Mouse (Mus musculus): ENCODE data around the gene Bicd2. TPM values are rescaled to one million over a fixed set of nuclear protein-coding genes. Genes with fewer than 3 reads are reported as not detected.
A peak's percentile ranks its signal among the peaks of the same experiment; 100 is the strongest.

The Bicd2 gene
- total RNA-seq, 2 experiments from 2014 or later, result 20.5 to 21.2 TPM

- DNase-seq, result no peak
- intact Hi-C loops (cut with DNase I; ENCODE audit: low total_unique reads), result no loop called here
Measured at GRCm38 (mm10) chr13:49322169-49322568, 19.2 kb upstream of the Bicd2 start.

GRCm38 (mm10) chr13:49322739-49323138 lies 18.6 kb upstream of the Bicd2 start:
- intact Hi-C loops (cut with DNase I; ENCODE audit: low total_unique reads), result no loop called here
- DNase-seq, result no peak

DNA sequence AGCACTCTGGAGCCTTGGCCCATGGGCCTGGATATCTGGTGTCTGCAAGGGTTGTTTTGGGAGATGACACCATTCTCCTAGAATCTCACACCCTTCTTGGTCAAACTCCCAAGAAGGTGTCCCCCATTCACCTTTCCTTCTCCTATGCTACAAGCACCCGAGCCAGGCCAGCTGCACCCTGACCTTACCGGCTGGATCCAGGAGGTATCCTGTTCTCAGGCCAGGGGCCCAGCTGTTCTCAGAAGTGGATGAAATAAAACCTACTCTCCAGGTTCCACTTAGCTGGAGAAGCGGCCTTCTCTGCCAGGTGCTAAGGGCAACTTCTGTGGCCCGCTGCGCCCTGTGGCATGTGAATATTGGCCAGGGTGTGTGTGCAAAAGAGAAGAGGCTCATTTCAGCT lies 16.5 kb upstream of the Bicd2 start:
- intact Hi-C loops (cut with DNase I; ENCODE audit: low total_unique reads), result no loop called here
- peak; percentile 80 for DNase-seq

DNA sequence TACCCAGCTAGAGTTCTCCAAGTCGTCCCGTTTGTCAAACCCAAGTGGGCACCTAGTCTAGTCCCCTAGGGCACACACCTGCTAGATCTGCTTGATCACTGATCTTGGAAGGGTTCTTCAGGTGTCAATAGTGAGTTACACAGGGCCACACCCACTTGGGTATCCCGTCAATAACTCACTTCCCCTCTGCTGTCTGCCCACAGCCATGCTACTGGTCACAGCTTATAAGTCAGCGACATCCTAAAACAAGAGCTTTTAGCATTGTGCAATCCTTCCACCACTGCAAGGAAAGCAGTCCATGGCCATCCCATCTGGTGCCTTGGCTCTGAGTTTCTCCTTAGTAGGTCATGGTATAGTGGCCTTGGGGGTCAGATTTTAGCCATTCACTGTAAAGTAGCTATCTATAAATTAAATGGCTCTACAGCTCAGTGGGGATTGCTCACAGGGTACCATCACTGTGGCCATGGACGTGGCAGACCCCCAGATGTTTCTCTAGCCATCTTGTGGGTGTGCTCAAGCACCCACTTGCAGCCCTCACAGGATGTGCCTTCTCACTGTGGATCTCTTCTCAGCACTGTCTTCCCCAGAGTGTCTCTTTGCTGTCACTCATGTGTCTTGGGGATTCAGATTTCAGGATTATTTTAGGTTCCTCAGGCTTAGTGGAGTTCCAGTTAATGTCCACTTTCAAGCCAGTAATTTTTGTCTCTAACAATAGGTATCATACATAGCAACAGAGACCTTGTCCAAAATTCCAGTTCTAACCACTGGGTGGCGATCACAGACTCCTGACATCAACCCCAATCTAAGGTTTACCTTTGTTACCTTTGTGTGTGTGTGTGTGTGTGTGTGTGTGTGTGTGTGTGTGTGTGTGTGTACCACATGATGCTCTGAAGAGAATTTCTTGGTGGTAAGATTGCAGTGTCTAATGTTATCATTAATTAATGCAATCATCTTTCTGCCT lies 14.9 kb upstream of the Bicd2 start:
- intact Hi-C loops (cut with DNase I; ENCODE audit: low total_unique reads), result no loop called here

GRCm38 (mm10) chr13:49328101-49328500 lies 13.3 kb upstream of the Bicd2 start:
- no peak for DNase-seq
- intact Hi-C loops (cut with DNase I; ENCODE audit: low total_unique reads), result no loop called here

More for the DNA sequence above, 14.9 kb upstream of the Bicd2 start:
- DNase-seq, result no peak

- intact Hi-C loops (cut with DNase I; ENCODE audit: low total_unique reads), result no loop called here
- no peak for DNase-seq
Measured at GRCm38 (mm10) chr13:49333250-49333649, 8.1 kb upstream of the Bicd2 start.

- intact Hi-C loops (cut with DNase I; ENCODE audit: low total_unique reads), result loop anchor here (5.0 kb wide), 1 partner anchor 42 kb away; no protein-coding TSS in a partner anchor
Measured at GRCm38 (mm10) chr13:49335077-49335982, 6.1 kb upstream of the Bicd2 start.

GRCm38 (mm10) chr13:49338893-49339546 lies 2.4 kb upstream of the Bicd2 start:
- DNase-seq, result peak; percentile 38
- intact Hi-C loops (cut with DNase I; ENCODE audit: low total_unique reads), result loop anchor here (5.0 kb wide), 1 partner anchor 38 kb away; no protein-coding TSS in a partner anchor

More at GRCm38 (mm10) chr13:49335077-49335982, 6.1 kb upstream of the Bicd2 start:
- no peak for DNase-seq

DNA sequence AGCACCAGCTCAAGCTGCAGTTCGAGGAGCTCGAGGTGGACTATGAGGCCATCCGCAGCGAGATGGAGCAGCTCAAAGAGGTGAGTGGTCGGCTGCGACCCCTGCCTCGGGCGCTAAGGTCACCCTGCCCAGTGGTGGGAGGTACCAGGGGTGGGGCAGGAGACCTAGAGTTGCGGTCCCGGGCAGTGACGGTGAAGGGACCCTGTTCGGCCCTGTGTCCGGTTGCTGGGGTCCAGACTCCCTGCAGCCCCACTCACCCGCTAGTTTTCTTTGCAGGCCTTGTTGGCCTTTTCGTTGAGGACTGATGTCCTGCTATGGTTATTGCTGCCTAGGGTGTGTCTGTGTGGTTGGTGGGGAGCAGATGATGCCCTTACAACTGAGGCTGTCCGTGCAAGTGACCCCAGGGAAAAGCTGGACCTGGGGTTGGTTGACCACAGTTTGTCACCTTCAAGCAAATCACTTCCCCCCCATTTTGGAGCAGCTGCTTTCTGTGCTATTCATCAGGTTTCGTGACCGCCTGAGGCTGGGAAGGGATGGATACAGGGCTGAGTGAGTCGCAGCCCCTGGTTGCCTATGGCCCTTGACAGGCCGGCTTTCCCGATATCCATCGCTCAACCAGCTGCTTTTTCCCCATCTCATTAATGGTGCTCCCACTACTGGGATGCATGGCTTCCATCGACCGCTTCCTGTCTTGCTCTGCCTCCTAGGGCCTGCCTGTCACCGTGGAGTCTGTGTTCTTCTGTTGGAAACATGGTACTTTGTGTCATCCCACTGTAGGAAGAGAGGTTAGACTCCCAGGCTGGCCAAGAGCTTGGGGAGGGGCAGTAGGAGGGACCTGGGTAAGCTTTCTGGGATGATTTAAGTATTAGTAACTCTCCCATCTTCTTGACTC lies 692 bp downstream of the Bicd2 start:
- DNase-seq, result no peak
- intact Hi-C loops (cut with DNase I; ENCODE audit: low total_unique reads), result no loop called here

- intact Hi-C loops (cut with DNase I; ENCODE audit: low total_unique reads), result no loop called here
- DNase-seq, result no peak
Measured at GRCm38 (mm10) chr13:49342723-49343100, 1.3 kb downstream of the Bicd2 start.

DNA sequence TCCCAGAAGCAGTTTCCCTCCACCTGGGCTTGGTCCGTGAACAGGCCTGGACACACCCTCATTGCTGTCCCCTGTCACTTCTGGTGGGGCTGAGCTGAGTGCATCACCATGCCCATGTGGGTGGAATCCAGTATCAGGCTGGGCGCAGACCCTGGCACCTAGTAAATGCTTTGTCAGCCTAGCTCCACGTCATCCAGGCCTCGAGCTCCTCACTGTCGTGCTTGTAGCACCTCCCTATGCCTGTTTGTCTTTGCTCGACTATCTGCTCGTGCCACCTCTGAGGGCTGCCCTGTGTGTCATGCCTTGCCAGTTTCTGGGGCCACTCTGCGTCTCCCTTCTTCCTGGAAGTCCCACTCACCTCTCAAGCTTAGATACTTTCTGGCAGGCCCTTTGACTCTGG lies 3.2 kb downstream of the Bicd2 start:
- intact Hi-C loops (cut with DNase I; ENCODE audit: low total_unique reads), result no loop called here
- no peak for DNase-seq

GRCm38 (mm10) chr13:49345476-49345875 lies 4.1 kb downstream of the Bicd2 start:
- DNase-seq, result peak; percentile 82
- intact Hi-C loops (cut with DNase I; ENCODE audit: low total_unique reads), result no loop called here

- no peak for DNase-seq
- intact Hi-C loops (cut with DNase I; ENCODE audit: low total_unique reads), result no loop called here
Measured at GRCm38 (mm10) chr13:49348522-49348921, 7.1 kb downstream of the Bicd2 start.

DNA sequence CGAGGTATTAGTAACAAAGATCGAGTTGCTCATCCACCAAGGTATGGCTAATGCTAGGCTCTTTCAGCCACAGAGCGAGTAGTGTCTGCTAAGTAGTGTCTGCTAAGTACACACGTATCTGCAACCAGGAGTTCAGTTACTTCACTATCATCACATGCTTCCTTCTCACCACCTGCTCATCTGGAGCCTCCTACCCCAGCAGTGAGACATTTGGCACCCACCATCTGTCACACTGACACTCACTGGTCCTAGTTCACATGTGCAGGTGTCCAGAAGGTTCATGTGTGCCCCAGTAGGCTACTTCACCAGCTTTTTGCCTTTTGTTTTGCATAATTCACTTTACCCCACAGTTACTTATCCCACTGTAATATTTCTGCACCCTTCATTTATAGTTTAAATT lies 8.0 kb downstream of the Bicd2 start:
- DNase-seq, result no peak
- intact Hi-C loops (cut with DNase I; ENCODE audit: low total_unique reads), result no loop called here

DNA sequence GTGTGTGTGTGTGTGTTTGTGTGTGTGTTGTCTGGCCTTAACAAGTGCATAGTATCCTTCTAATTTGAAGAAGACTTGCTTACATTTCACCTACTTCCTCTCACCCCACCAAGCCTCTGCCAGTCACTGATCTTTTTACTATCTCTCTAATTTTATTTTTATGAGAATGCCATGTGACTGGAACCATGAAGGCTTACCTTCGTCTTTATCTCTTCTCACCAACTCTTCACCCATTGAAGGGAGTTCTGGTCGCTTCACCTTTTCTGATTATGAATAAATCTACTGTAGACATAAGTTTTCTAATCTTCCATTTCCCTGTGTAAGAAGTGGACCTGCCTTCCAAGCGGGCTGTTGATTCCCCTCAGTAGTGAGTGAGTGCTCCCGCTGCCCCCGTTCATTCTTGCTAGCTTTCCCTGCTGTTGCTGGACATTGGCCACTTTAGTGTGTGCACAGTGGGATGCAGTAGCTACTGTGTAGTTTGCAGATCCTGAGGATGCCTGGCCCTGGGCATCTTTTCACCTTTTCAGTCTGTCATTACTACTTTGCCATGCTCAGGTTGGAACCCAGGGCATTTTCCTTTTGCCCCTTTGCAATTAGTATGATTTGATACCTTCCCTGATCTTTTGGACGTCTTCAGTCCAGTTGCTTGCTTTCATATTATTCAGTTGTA lies 8.6 kb downstream of the Bicd2 start:
- intact Hi-C loops (cut with DNase I; ENCODE audit: low total_unique reads), result no loop called here
- no peak for DNase-seq

DNA sequence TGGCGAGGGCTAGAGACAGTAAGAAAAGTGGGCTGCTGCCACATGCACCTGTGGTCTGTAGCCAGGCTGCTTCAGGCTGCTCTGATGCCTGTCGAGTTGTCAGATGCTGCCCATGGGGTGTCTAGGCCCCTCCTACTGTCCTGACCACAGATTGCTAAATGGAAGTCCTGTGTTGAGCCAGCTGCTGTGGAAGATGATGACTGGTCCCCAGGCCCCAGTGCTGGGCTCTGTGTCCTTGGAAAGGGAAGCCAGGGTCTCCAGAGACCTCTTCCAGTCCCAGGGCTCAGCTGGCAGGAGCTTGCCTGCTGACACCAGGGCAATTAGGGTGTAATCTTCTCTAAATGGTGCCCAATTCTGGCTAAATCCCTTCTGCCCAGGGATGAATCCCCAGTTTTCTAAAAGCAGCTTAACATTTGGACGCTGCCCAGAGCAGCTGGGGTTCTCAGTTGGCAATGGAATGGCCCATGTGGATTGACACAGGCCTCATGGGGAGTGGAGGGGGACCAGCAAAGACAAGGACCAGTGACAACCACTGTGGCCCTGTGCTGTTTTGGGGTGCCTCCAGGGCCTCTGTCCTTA lies 11.3 kb downstream of the Bicd2 start:
- intact Hi-C loops (cut with DNase I; ENCODE audit: low total_unique reads), result no loop called here
- peak; percentile 58 for DNase-seq

DNA sequence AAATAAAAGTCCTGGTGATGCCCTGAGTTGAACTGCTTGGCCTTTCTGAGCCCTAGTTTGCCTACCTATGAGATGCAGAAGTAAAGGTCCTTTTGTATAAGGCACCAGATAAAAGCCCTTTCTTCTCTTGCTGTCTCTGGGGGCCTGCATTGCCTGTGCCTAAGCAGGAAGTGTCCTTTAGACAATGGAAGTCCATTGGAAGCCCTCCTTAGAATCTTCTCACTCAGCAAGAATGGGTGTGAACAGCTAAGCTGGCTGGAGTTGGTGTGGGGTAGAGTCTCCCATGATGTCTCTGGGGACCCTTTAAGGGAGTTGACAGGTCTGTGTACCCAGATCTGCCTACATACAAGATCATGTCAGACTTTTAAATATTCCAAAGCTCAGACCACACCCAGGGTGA lies 12.0 kb downstream of the Bicd2 start:
- no peak for DNase-seq
- intact Hi-C loops (cut with DNase I; ENCODE audit: low total_unique reads), result no loop called here

DNA sequence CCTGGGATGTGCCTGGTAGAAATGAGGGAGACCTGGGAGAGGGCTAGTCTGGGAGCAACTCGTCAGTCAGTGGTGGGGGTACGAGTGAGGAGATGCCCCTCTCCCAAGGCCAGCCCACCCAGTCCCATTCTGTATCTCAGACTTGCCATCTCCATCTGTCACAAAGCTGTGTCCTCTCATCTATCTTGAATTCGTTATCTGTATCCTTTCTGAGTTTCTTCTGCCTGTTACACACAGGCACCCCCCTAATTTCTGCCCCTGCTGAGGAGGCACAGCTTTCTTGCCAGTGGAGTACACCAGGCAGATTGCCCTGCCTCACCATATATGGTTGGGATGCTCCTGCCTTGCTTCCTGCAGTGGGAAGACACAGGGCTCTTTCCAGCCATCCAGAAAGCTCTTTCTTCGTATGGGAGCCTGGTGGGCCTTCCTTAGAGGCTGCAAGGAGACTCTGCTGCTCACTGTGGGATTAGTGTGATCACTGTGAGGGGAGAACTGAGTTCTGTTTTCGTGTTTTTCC lies 12.7 kb downstream of the Bicd2 start:
- intact Hi-C loops (cut with DNase I; ENCODE audit: low total_unique reads), result no loop called here
- DNase-seq, result no peak

Data from gastrocnemius, postnatal 14 days (tissue).